Mouse (Mus musculus) kidney, embryonic 16.5 days (tissue): ENCODE data around the gene Rgs17. TPM values are rescaled to one million over a fixed set of nuclear protein-coding genes. Genes with fewer than 3 reads are reported as not detected.

Experiments
- ATAC-seq: fragments of 200-750 bp; cut with Nextera tagmentation; 2 replicates; pipeline ENCODE4 v1.8.0; 2017; ENCODE audit warnings: moderate TSS enrichment; ENCODE audit not compliant: low FRiP score, low TSS enrichment
- H3K27ac ChIP-seq: fragments of 300-500 bp; sonication (generic); 2 replicates; pipeline ENCODE4 v1.5.1; 2014; ENCODE audit warnings: low read length
- H3K27me3 ChIP-seq: fragments of 300-500 bp; sonication (generic); 2 replicates; pipeline ENCODE4 v1.6.1; 2014; ENCODE audit warnings: low read length, control low read depth, mixed read lengths; ENCODE audit not compliant: insufficient read depth
- H3K36me3 ChIP-seq: fragments of 300-500 bp; sonication (generic); 2 replicates; pipeline ENCODE4 v1.6.1; 2014; ENCODE audit warnings: low read length, control low read depth, mixed read lengths; ENCODE audit not compliant: insufficient read depth
- H3K4me1 ChIP-seq: fragments of 300-500 bp; sonication (generic); 2 replicates; pipeline ENCODE4 v1.6.1; 2014; ENCODE audit warnings: low read length, control low read depth, mixed read lengths; ENCODE audit not compliant: insufficient read depth
- H3K4me2 ChIP-seq: fragments of 300-500 bp; sonication (generic); replicated peaks from 2 replicates; pipeline ENCODE4 v1.6.1; 2014; ENCODE audit warnings: low read depth, low read length
- H3K4me3 ChIP-seq: fragments of 300-500 bp; sonication (generic); 2 replicates; pipeline ENCODE4 v1.5.1; 2014; ENCODE audit warnings: mild to moderate bottlenecking, low read length
- H3K9ac ChIP-seq: fragments of 300-500 bp; sonication (generic); replicated peaks from 2 replicates; pipeline ENCODE4 v1.6.1; 2014; ENCODE audit warnings: low read length
- H3K9me3 ChIP-seq: fragments of 300-500 bp; sonication (generic); 2 replicates; pipeline ENCODE4 v1.6.1; 2016; ENCODE audit warnings: low read length, control low read depth
- WGBS: fragments of 180-500 bp; shearing (Covaris S2); extraction: QIAGEN DNeasy Blood & Tissue Kit; methylation state at CpG from one replicate; pipeline ENCODE4 v1.1.7; 2014; 5-methylcytosine and 5-hydroxymethylcytosine counted together
- polyA plus RNA-seq: library from polyadenylated mRNA; unstranded; fragments of >200 nt; fragmentation: Nextera tagmentation; extraction: Ambion mirVana; gene quantifications from 2 replicates; pipeline ENCODE4 v1.2.1, GENCODE M21; 2015

The Rgs17 gene
- polyA plus RNA-seq, 1 experiment from 2014 or later = 1.0 TPM

- no peaks in the 10 kb centered on the region for H3K36me3 ChIP-seq
- no peaks in the 10 kb centered on the region for H3K27me3 ChIP-seq
- no peak for ATAC-seq
- H3K4me1 ChIP-seq = no peaks in the 10 kb centered on the region
- H3K9me3 ChIP-seq = no peaks in the 10 kb centered on the region
- H3K9ac ChIP-seq = no peak overlapping the region
- 67% methylated on average over 3 of the region's 3 CpGs for WGBS
- H3K4me3 ChIP-seq = no peak overlapping the region
- no peak overlapping the region for H3K27ac ChIP-seq
- H3K4me2 ChIP-seq = no peak overlapping the region
These were observed 45.1 kb downstream of the Rgs17 start for GRCm38 (mm10) chr10:5877106-5877505.

- 58% methylated on average over 4 of the region's 4 CpGs for WGBS
- no peaks in the 10 kb centered on the region for H3K27me3 ChIP-seq
- H3K4me2 ChIP-seq = no peak overlapping the region
- no peak overlapping the region for H3K9ac ChIP-seq
- H3K9me3 ChIP-seq = no peaks in the 10 kb centered on the region
- no peak overlapping the region for H3K27ac ChIP-seq
- H3K4me3 ChIP-seq = no peak overlapping the region
- ATAC-seq = no peak
- H3K4me1 ChIP-seq = no peaks in the 10 kb centered on the region
- H3K36me3 ChIP-seq = no peaks in the 10 kb centered on the region
These were observed 51.1 kb downstream of the Rgs17 start for GRCm38 (mm10) chr10:5871081-5871480.

DNA sequence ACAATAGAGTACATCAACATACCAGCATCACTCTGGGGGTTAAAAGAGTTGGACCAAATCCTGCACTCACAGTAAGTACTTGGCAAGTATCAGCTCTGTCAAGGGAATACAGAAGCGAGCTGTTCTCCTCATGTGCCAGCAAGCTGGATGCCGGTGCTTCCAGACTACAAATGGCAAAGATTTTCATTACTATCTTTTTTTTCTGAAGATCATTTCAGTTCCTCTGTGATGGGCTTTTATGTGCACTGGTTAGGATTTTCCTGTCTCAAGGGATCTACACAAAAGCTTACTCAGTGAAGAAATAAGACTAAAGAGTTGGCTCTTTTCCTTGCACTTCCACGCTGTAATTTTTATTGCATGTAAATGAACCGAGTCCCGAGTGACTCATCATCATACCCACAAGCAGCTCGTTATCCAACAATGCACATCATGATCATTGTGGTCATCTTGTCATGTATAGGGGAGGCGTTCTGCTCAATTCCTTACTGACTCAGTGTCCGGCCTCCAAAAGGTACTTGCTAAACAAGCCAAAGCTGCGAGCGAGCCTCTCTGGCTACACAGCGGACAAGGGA lies 54.1 kb downstream of the Rgs17 start:
- no peaks in the 10 kb centered on the region for H3K4me1 ChIP-seq
- H3K27me3 ChIP-seq = no peaks in the 10 kb centered on the region
- no peak overlapping the region for H3K4me2 ChIP-seq
- no peaks in the 10 kb centered on the region for H3K36me3 ChIP-seq
- H3K9ac ChIP-seq = no peak overlapping the region
- no peak overlapping the region for H3K27ac ChIP-seq
- ATAC-seq = no peak
- WGBS = 81% methylated on average over 11 of the region's 11 CpGs
- no peaks in the 10 kb centered on the region for H3K9me3 ChIP-seq
- no peak overlapping the region for H3K4me3 ChIP-seq

GRCm38 (mm10) chr10:5865996-5866395 lies 56.2 kb downstream of the Rgs17 start:
- no peak for ATAC-seq
- H3K4me1 ChIP-seq = no peaks in the 10 kb centered on the region
- H3K27me3 ChIP-seq = no peaks in the 10 kb centered on the region
- no peak overlapping the region for H3K4me3 ChIP-seq
- H3K9me3 ChIP-seq = no peaks in the 10 kb centered on the region
- no peaks in the 10 kb centered on the region for H3K36me3 ChIP-seq
- H3K4me2 ChIP-seq = no peak overlapping the region
- H3K27ac ChIP-seq = no peak overlapping the region
- H3K9ac ChIP-seq = no peak overlapping the region
- 74% methylated on average over 2 of the region's 2 CpGs for WGBS

GRCm38 (mm10) chr10:5862669-5863068 lies 59.5 kb downstream of the Rgs17 start:
- ATAC-seq = no peak
- no peak overlapping the region for H3K27ac ChIP-seq
- H3K9me3 ChIP-seq = no peaks in the 10 kb centered on the region
- no peak overlapping the region for H3K4me2 ChIP-seq
- H3K9ac ChIP-seq = no peak overlapping the region
- no peaks in the 10 kb centered on the region for H3K27me3 ChIP-seq
- H3K4me3 ChIP-seq = no peak overlapping the region
- no peaks in the 10 kb centered on the region for H3K4me1 ChIP-seq
- over 99% methylated on average over 3 of the region's 3 CpGs for WGBS
- H3K36me3 ChIP-seq = no peaks in the 10 kb centered on the region

GRCm38 (mm10) chr10:5860849-5861248 lies 61.4 kb downstream of the Rgs17 start:
- no peaks in the 10 kb centered on the region for H3K4me1 ChIP-seq
- H3K4me3 ChIP-seq = no peak overlapping the region
- no peak for ATAC-seq
- H3K9me3 ChIP-seq = no peaks in the 10 kb centered on the region
- 88% methylated on average over 3 of the region's 3 CpGs for WGBS
- no peak overlapping the region for H3K9ac ChIP-seq
- H3K27me3 ChIP-seq = no peaks in the 10 kb centered on the region
- H3K36me3 ChIP-seq = no peaks in the 10 kb centered on the region
- no peak overlapping the region for H3K4me2 ChIP-seq
- no peak overlapping the region for H3K27ac ChIP-seq

DNA sequence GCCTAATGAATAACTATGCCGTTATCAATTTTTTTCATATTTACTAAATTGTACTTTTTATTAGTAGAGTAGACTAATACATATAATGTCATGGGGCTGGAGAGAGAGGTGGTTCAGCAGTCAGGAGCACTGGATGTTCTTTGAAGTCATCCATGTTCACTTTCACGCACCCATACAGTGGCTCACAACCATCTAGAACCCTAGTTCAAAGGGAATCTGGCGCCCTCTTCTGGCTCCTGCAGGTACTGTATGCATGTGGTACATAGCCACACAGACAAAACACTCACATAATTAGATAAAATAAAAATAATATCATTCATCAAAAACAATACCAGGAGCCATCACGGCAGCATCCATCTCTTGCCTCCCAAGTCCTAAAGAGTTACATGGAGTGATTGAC lies 62.5 kb downstream of the Rgs17 start:
- WGBS = 76% methylated on average over 4 of the region's 4 CpGs
- Histone ChIP-seq H3K9ac (no peak overlapping the region), H3K4me1 (no peaks in the 10 kb centered on the region), H3K27ac (no peak overlapping the region), H3K4me2 (no peak overlapping the region), H3K4me3 (no peak overlapping the region), H3K27me3 (no peaks in the 10 kb centered on the region), H3K9me3 (no peaks in the 10 kb centered on the region), H3K36me3 (no peaks in the 10 kb centered on the region)
- ATAC-seq = no peak

DNA sequence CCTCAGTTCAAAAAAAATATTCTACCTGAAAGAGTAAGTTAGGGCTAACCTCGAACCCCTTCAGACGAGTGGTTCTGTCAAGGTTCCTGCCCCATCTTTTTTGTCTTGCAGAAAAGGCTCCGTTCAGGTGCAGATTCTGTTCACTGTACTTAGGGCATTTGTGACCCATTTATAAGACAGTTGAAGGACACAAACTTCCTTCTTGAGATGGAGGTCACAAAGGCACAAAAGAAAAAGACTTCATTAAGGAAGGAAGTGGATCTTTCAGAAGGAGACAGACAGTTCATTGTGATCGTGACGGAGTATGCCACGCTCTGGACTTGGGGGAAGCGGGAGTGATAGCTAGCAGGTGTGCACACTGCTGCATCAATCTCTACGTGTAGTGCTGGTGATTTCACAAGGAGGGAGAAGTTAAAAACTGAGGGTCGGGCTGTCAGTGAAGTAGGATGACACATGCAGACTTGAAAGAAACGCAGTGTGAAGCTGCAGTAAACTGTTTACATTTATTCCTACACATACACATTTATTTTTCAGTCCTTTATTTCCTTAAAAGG lies 64.1 kb downstream of the Rgs17 start:
- Histone ChIP-seq H3K9me3 (no peaks in the 10 kb centered on the region), H3K4me1 (no peaks in the 10 kb centered on the region), H3K36me3 (no peaks in the 10 kb centered on the region), H3K27ac (no peak overlapping the region), H3K27me3 (no peaks in the 10 kb centered on the region), H3K9ac (no peak overlapping the region), H3K4me3 (no peak overlapping the region), H3K4me2 (no peak overlapping the region)
- no peak for ATAC-seq
- WGBS = 71% methylated on average over 10 of the region's 10 CpGs

GRCm38 (mm10) chr10:5853290-5853868 lies 68.8 kb downstream of the Rgs17 start:
- Histone ChIP-seq H3K36me3 (no peaks in the 10 kb centered on the region), H3K9ac (no peak overlapping the region), H3K4me2 (no peak overlapping the region), H3K27me3 (no peaks in the 10 kb centered on the region), H3K4me1 (no peaks in the 10 kb centered on the region), H3K27ac (no peak overlapping the region), H3K9me3 (no peaks in the 10 kb centered on the region), H3K4me3 (no peak overlapping the region)
- no peak for ATAC-seq
- 82% methylated on average over 8 of the region's 8 CpGs for WGBS

GRCm38 (mm10) chr10:5846939-5847338 lies 75.3 kb downstream of the Rgs17 start:
- Histone ChIP-seq H3K36me3 (no peaks in the 10 kb centered on the region), H3K4me2 (no peak overlapping the region), H3K9me3 (no peaks in the 10 kb centered on the region), H3K4me3 (no peak overlapping the region), H3K4me1 (no peaks in the 10 kb centered on the region), H3K27ac (no peak overlapping the region), H3K27me3 (no peaks in the 10 kb centered on the region), H3K9ac (no peak overlapping the region)
- no peak for ATAC-seq
- WGBS = 30% methylated on average over 2 of the region's 2 CpGs
